Mouse (Mus musculus) right cerebral cortex, postnatal 14 days (tissue): ENCODE data around the gene Lmo1.

ENCODE experiments used
- DNase-seq: peaks from one replicate; pipeline ENCODE4 v3.0.0; 2022

Lmo1 gene

DNA sequence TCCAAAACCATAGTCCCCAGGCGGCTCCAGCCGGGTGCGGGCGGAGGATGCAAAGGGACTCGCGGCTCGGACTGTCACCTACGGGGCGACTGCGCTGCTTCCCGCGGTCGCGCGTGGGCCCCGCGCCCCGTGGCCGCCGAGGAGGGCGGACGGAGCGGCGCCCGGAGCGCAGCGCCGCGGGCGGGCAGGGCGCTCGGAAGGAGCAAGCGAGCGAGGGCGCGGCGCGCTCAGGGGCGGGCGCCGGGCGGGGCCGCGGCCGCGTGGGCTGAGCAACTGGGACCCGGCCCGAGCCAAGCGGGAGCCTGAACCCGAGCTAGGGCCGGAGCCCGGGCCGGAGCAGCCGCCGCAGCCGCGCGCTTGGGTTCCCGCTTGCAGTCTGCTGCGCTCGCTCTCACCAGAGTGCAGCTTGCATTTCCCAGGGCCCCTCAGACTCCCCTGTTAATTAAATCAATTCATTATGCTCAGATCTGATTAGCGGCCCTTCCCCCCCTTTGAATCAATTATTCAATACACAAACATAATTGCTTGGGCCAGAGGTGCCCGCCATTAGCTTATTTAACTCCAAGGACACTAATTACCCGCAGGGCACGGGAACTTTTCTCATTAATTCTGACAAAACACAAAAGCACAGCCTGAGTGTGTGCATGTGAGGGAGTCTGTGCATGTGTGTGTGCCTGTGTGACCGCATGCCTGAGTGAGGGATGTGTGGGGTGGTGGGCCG is at the start of gene Lmo1:
TSS of gene Lmo1 (minus strand) at position 259 of the 721 bp plus-strand sequence.
- peak; percentile 26 for DNase-seq

DNA sequence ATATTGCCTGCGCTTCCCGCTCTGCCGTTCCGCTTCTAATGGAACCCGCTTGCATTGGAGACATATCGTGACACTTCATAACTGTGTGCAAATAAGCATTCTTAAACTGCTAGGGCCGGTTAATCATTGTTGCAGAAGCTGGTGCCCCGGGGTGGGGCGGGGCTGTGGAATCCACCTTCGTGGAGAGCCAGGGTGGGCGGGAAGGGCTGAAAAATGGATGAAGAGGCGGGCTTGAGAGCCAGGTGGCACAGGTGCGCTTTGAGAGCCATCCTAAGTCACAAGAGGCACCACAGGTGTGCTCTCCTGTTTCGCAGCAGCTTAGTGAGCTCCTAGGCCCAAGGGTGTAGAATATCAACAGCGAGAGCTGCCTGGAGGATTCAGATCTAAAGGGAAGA is 46.7 kb upstream of the Lmo1 start:
- no peak for DNase-seq

DNA sequence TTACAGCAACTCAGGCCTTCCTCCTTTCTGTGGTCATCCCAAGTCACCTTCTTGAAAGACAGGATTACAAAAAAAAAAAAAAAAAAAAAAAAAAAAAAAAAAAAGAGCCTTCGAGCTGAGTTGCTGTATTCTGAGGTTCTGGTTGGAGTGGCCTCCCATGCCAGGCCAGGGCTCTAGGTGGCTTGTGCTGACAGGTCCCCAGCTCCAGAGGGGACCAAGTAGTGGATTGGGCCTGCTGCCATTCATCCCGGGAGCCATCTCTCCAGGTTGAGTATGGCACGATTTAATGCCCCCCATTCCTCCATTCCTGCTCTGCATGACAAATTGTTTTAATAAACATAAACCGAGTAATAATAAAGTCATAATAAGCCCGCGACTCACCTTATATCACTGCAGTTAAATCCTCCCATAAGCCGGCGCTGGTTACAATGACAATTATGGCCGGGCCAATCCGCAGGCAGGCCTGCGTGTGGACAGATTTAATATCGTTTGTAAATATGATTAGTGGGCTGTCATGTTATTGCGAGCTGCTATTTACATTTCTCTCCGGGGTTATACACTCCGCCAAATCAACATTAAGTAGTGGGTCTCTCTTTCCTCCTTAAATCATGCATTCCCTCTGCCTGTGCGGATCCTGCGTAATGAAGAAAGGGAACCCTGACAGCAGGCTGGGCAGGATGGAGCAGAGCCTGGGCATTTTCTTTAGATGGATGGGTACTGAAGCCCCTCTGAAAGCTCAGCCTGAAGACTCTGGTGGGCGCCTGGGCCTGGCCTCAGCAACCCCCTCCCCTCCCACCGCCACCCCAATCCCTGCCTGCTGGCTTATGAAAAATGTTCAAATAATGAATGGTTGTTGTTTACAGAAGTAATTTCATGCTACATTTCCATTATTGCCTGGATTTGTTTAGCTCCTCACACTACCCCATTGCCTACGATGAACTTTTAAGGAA is 46.0 kb upstream of the Lmo1 start:
- no peak for DNase-seq

DNA sequence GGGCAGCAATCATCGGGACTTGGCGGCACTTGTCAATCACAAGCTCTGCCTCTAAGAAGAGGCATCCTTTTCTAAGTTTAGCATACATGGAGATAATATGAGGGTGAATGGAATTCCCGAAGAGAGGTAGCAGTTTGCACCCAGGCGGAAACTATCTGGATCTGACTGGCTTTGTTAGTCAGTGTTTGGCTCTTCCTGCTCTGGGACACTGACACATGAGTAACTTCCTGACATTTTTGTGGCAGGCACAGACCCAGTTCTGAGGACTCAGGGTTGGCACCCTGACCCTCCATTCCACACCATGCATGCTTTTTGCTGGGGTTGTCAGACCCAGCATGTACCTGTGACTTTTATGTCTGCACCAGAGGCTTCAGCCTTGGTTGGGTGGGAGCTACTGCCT is 45.0 kb upstream of the Lmo1 start:
- DNase-seq = no peak

DNA sequence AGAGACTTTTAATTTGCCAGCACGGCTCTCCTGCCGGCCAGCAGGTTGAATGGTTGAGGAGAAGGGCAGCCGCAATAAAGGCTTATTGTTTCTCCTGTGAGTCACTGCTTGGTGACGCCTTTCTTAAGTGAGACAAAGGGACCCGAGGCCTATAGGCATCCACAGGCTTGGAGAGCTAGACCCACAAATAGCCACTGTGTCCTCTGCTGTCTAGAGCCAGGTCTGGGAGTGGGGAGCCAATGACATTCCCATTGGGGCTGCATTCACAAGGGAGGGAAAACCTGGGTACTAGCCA is 43.9 kb upstream of the Lmo1 start:
- DNase-seq = no peak

DNA sequence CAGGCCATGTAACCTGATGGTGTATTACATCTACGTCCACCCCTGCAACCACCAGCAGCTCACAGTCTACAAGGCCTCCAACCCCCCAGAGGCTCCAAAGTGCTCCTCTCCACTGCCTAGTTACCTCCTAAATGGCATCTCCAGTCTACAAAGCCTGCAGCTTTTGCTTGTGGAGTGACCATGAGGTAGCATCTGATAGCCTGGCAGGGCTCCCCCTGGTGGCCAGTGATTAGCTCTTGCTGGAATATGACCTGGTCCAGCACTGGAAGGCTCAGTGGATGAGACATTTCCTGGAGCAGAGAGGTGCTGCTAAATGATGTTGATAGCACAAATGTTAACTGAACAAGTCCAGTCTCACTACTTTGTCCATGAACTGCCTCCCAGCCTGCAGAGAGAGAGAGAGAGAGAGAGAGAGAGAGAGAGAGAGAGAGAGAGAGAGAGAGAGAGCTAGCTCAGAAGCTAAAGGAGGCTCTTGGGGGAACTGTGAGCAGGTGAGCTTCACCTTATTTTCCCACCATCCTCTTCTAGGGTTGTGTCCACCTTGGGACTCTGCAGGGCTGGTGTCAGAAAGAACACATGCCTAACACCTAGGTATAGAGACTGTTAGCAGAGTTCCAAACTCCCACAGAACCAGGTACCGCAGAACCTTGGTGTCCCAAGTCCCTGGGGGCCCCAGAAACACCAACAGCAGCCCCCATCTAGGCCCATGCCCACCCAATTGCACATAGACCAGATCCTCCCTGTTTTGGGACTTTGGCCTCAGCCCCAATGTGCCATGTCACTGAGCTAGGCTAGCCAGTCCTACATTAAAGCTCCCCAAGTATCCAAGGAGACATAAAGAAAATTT is 43.3 kb upstream of the Lmo1 start:
- peak; percentile 87 for DNase-seq

DNA sequence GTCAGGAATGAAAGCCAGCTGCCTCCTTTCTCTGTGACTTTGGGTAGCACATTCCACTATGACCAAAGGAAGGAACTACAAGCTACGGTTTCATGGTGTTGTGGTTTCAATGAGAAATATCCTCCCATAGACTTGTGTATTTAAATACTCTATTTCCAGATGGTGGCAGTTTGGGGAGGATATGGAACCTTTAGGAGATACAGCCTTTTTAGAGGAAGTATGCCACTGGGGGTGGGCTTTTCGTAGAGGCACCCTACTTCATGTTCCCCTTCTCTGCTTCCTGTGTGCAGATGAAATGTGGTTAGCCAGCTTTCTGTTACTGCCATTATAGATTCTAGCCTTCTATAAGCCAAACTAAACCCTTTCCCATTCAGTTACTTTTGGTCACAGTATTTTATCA is 34.8 kb upstream of the Lmo1 start:
- no peak for DNase-seq

DNA sequence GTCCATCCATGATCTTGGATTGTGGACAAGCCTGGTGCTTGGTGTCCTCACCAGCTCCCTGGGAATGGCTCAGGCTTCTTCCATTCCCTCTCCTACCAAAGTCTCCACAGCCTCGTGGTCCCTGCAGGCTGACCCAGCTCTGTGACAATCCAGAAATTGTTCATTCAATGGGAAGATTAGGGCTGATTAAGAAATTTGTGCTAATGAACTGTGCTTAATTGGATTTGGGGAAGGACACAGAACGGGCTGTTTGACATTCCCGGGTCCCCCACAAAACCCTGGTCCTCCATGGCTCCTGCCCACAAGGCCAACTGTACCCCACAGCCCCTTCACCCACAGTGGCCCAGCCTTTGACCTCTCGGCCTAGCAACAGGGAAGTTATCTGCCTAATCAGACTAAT is 32.8 kb upstream of the Lmo1 start:
- DNase-seq = no peak

DNA sequence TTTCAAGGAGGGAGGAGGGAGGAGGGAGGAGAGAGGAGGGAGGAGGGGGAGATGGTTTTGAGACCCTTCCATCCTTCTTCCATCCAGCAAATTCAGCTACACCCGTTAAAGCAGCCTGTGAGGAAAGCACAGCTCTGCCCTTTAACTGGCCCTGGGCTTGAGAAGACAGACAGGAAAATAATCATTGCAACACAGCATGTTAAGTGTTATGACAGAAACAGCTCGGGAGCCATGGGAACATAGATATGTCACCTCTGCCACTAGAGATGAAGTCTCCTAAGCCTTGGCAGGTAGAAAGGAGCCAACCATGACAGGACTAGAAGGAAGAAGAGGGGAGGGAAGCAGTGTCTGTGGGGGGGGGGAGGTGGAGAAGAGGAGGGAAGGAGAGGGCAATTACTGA is 31.4 kb upstream of the Lmo1 start:
- no peak for DNase-seq

DNA sequence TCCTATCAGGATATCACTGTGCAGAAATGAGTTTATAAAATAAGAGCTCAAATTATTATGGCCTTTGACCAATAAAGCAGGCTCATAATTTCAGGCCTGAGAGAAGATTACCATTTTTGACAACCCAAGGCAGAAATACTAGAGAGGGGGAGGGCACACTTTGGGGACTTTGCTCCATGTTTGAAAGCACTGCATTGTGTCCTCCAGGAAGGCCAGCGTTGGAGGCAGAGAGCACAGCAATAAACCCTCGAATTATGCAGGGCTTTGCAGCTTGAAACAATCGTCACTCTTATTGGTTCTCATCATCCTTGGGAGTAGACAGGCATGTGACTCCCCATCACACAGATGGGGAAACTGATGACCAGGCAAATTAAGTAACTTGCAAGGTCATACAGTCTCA is 28.1 kb upstream of the Lmo1 start:
- DNase-seq = no peak

DNA sequence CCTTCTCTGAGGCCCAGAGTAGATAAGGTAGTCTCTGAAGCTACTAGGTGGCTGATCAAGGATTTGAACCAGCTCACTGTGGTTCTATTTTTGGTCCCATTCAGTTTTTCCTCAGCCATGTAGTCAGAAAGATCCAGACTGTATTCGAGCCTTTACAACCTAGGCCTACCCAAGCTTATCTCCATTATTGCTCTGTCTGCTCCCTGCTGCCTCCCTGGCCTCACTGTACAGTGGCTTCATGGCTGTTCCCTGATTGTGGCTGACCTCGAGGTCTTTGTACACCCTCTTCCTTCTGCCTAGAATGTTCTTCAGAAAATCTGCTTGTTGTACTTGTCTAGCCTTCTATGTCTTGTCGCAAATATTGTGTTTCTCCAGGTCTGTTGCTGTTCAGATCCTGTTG is 25.6 kb upstream of the Lmo1 start:
- DNase-seq = no peak

DNA sequence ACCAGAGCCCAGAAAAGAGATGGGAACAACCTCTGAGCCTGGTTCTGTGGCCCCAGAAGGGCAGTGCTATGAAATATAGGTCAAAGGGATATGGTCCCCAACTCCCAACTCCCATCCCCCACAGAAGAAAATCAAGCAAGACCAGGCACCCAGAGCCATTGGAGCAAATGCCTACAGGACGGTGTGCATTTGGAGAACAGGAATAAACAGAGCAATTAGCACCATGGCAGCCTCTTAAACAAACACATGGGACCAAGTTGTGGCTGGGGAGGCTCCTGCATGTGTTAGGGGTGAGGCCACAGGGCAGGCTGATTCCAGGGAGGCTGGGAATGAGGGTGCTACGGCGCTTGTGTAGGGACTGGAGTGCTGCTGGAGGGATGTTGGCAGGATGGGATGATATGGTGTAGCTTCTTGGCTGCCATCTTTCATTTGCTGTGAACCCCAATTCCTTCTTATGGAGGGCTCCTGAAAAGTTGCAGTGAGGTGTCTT is 22.2 kb upstream of the Lmo1 start:
- DNase-seq = no peak

DNA sequence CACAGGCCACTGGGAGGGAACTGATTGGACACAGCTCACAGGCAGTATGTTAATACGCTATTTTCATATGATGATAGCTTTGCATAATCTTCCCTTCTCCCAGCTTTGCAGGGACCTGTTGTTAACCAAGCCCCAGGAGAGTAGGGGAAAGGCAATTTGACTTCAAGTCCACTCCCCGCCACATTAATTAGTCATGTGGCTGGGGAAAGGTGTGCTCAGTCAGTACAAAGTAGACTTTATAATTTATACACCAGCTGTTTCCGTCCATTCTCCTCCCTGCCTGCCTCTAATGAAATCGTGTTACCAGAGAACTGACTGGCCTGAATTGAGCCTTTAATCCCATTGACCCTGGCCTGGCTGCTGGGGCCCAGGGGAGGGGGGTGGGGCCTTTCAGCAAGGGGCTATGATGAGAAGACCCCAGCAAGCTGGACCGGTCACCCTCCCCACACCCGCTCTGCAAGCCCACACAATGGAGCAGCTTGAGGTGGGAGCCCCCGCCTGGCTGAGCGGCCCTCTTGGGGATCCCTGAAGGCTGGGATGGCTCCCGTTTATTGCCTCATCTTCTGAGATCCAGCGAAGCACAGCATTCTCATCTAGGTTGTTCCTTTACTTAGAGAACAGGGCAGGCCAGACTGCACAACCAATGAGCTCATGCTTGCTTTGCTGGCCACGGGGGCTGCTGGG is 21.5 kb upstream of the Lmo1 start:
- DNase-seq = no peak

DNA sequence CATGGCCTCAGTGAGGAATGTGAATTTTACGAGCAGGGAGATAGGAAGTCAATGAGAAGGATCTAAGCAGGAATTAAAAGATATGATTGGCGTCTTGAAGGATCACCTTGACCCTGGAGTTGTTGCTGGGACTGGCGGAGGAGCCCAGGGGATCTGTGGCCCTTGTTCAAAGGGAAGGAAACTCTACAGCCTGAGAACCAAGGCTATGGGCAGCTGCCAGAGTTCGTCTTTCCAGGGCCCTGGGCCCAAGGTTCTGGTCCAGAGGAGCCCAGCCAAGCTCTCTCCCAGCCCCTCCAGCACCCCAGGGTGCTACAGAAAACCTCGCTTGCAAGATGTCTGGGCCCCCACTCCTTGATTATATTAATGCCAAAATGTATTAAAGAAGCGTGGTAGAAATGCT is 21.0 kb upstream of the Lmo1 start:
- DNase-seq = no peak

DNA sequence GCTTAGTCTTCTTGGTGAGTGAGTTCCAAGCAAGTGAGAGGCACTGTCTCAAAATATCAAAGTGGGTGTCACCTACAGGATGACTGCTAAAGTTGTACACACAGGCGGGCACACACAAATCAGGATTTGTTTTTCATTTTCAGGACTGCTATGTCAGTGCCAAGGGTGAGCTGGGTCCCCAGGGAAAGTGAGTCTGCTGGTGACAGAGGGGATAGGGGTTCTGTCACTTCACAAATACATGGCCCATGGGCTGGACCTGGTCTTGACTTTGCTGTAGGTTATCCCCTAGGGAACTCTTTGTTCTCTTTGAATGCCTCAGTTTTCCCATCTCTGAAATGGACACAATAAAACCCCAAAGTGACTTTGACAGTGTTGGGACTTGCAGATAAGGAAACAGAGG is 19.8 kb upstream of the Lmo1 start:
- DNase-seq = no peak

DNA sequence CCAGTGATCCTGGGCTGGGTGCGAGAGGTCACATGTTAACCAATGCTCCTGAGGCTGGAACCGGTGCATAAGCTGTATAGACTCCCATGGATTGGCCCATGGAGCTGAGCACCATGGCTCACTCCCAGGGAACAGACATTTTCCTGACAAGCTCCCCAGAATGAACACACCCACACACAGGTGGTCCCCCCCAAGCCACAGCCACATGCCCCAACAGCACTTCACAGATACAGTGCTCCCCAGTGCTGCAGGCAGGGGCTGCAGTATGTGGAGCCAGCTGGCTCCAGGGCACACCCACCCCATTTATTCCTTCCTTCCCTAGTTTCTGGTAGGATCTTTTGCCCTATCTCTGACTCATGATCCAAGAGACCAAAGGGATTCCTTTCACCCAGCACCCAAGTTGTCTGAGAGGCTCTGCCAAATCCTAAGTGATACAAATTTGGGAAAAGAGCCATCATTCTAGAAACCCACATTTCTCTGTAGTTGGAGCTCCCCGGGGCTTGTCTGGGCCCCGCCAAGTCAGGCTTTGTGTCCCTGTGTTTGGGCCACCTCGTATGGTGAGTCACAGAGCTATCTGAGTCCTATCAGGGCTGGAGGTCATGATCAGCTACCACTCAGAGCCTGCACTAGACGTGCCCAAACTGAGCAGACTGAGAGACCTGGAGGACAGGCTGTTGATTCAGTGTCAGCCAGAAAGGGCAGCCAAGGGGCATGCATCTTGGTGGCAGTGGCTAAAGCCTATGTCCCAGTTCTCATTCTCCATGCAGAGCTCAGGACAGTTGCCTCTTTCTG is 12.4 kb upstream of the Lmo1 start:
- no peak for DNase-seq

DNA sequence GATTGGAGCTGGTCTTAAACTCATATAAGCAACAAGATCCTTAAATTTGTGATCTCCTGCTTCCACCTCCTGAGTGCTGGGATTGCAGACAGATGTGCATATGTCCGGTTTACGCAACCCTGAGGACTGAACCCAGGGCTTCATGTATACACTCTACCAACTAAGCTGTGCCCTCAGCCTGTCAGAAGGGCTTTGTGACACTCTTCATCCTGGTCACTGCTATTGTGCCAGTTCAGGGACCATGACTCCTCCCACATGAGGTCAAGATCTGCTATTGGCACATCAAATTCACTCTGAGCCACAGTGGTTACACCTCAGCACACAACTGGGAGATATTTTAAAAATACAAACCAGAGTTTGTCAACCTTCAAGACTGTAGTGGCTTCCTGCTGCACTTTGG is 11.0 kb upstream of the Lmo1 start:
- no peak for DNase-seq

DNA sequence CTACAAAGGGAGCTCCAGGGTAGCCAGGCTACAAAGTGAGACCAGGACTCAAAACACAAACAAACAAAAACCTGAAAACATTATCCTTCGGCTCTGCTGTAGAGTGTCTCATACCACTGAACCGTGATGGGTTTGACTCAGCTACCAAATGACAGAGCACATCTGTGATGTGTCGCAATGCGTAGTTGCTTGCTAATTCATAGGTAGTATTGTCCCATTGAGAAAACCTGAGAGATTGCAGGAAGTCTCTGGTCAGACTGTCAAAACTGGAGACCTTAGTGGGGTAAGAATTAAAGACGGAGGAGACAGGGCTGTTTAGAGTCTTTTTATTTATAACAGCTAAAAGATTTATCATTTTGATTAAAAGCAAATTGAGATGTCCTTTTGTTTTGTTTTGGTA is 10.6 kb upstream of the Lmo1 start:
- DNase-seq = no peak

DNA sequence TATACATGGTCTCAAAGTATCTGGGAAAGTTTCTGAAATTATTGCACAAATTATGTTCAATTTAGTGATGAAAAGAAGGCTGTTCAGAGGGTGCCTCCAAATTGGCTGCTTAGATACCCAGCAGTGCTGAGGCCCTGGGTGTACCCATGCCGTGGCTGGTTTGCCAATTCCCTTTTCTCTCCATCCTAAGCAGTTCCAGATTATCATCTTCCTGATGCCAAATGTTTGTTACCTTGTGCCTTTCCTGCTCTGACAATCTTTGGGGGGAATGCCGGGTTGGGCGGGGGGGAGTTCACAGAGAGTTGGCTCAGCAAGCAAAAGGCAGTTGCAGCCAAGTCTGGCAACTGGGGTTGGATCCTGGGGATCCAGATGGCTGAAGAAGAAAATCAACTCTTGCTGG is 1.7 kb upstream of the Lmo1 start:
- no peak for DNase-seq

DNA sequence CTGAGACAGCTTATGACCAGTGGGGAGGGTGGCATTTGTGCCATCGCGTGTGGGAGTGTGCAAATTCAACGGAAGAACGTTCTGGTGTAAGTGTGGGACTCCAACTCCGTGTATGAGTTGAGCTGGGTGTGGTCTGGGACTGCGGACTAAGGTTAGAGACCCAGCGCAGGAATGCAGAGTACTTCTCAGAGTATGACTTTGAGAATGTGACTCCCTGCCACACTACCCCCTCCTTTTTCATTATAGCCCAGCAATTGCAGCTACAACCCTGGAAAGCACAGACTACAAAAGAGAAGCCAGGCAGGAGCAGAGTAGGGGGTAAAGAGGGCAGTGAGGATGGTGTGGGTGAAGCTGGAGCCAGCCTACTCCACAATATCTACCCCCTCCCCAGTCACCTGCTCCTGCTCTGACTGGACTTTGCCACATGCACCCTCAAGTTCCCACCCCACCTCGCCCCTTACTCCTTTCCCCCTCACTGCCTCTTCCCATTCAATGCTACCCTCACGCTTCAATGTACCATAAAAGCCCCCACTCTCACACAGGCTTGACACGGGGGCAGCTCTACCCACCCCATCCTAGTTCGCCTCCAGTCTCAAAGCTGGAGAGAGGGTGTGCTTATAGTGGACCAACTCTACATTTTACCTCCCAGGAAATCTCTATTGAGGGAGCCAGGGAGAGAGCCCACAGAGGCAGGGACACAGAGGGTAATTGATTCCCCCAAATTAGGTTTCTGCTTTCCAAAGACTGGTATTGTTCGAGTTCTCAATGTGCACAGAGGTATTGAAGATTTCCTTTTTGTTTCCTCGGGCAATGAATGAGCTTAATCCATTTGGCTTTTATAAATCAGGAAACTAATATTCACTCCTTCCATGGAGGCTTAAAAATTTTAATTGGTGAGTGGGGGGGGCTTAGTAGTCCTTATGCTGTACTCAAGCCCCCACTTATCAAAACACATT is 941 bp upstream of the Lmo1 start:
- no peak for DNase-seq
